Mouse (Mus musculus) neural tube, embryonic 14.5 days (tissue): ENCODE measurements at regions not wholly inside any gene's neighbourhood (a gene's known extent, or its start where the extent isn't known, plus 50 kb on each side); places are given as distances from the start of the nearest gene placed in this dataset.
"Not testable (repeated sequence)": the region's sequence is repeated elsewhere in the genome, so short reads cannot be mapped to it uniquely, and the experiment has no call there.

ENCODE experiments used
- ATAC-seq: fragments of 200-750 bp; cut with Nextera tagmentation; 2 replicates; pipeline ENCODE4 v1.8.0; 2017; ENCODE audit warnings: low read depth, mild to moderate bottlenecking, moderate TSS enrichment, moderate library complexity
- H3K27ac ChIP-seq: fragments of 300-500 bp; sonication (generic); 2 replicates; pipeline ENCODE4 v1.5.1; 2014; ENCODE audit warnings: low read depth, mild to moderate bottlenecking, control low read depth, low read length, moderate library complexity, mixed read lengths
- H3K27me3 ChIP-seq: fragments of 300-500 bp; sonication (generic); 2 replicates; pipeline ENCODE4 v1.6.1; 2014; ENCODE audit warnings: low read length; ENCODE audit not compliant: control insufficient read depth, insufficient read depth
- H3K36me3 ChIP-seq: fragments of 300-500 bp; sonication (generic); 2 replicates; pipeline ENCODE4 v1.6.1; 2014; ENCODE audit warnings: low read length, mixed read lengths; ENCODE audit not compliant: control insufficient read depth, insufficient read depth
- H3K4me1 ChIP-seq: fragments of 300-500 bp; sonication (generic); 2 replicates; pipeline ENCODE4 v1.6.1; 2014; ENCODE audit warnings: low read length; ENCODE audit not compliant: control insufficient read depth, insufficient read depth
- H3K4me2 ChIP-seq: fragments of 300-500 bp; sonication (generic); 2 replicates; pipeline ENCODE4 v1.6.1; 2014; ENCODE audit warnings: mild to moderate bottlenecking, low read depth, low read length, control low read depth
- H3K4me3 ChIP-seq: fragments of 300-500 bp; sonication (generic); 2 replicates; pipeline ENCODE4 v1.5.1; 2014; ENCODE audit warnings: low read depth, low read length, control low read depth, mixed read lengths
- H3K9ac ChIP-seq: fragments of 300-500 bp; sonication (generic); replicated peaks from 2 replicates; pipeline ENCODE4 v1.6.1; 2014; ENCODE audit warnings: low read depth, mild to moderate bottlenecking, control low read depth, low read length, mixed read lengths
- H3K9me3 ChIP-seq: fragments of 300-500 bp; sonication (generic); 2 replicates; pipeline ENCODE4 v1.6.1; 2016; ENCODE audit warnings: low read length; ENCODE audit not compliant: control insufficient read depth
- WGBS: fragments of 180-500 bp; shearing (Covaris S2); extraction: QIAGEN DNeasy Blood & Tissue Kit; methylation state at CpG from one replicate; pipeline ENCODE4 v1.1.7; 2014; 5-methylcytosine and 5-hydroxymethylcytosine counted together

GRCm38 (mm10) chr2:39480236-39480635, 254.0 kb upstream of the Ppp6c start:
- H3K4me1 ChIP-seq, result no peaks in the 10 kb centered on the region
- H3K9me3 ChIP-seq, result no peaks in the 10 kb centered on the region
- H3K4me2 ChIP-seq, result no peak overlapping the region
- H3K36me3 ChIP-seq, result no peaks in the 10 kb centered on the region
- no peak for ATAC-seq
- no peak overlapping the region for H3K9ac ChIP-seq
- no peak overlapping the region for H3K27ac ChIP-seq
- H3K4me3 ChIP-seq, result no peak overlapping the region
- WGBS, result 63% methylated on average over 3 of the region's 3 CpGs
- H3K27me3 ChIP-seq, result no peaks in the 10 kb centered on the region

DNA sequence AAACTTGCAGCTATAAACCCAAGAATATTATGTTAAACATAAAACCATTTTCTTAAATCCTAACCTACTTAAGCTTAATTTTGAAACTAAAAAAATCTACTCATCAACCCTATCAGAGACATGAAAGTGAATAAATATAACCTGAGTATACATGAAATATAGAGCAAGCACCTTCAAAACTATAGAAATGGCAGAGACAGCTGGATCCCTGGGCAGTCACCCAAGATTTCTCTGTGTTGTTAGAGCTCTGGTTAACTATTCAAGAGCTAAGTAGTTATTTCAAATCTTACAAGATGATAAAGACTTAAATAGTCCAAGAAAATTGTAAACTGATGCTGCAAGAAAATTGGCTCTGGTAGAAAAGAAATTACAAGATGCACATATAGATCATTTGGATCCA, 246.7 kb upstream of the Ppp6c start:
- H3K4me3 ChIP-seq, H3K4me1 ChIP-seq, H3K36me3 ChIP-seq, ATAC-seq, H3K9me3 ChIP-seq, H3K9ac ChIP-seq, H3K27ac ChIP-seq, H3K27me3 ChIP-seq, H3K4me2 ChIP-seq: not testable (repeated sequence)
